10 mouse cellular contexts compared by ENCODE assay signal in the genomic region with DNA sequence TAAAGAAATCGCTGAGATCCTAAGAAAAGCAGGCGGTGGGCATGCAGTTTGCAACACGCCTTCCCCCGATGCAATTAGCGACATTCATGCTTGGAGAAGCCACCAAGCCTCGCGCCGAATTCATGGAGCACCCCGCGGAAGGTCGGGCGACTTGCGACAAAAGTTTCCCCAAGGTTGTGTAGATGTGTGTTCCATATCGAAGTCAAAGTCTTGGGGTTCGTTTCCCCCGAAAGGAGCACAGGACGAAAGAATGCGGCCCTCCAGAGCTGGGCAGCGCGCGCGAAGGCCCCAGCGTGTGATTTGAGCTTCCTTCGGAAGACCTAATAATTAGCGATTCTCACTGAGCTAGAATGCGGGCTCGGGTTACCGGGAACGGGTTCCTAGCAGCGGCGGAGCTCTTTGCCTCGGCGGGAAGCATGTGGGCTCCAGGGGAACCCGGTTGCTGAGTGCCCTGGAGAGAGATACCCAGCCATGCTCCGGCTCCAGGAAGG. TPM values are rescaled to one million over a fixed set of nuclear protein-coding genes. Genes with fewer than 3 reads are reported as not detected.
DNase-seq lines count a peak whose midpoint lies in the region; ATAC-seq and TF ChIP-seq lines count a peak whose summit lies in the region.
"Had no signal": no experiment of that assay in that cellular context is flagged by ENCODE, and none has a peak within 500 bp of the region (broad histone marks: within the 10 kb centered on the region; RNA-seq: fewer than 3 reads in every experiment).

No protein-coding gene starts in this region.

- under 1% methylated on average over 35 of the region's 35 CpGs for WGBS in heart, embryonic 13.5 days
- under 1% methylated on average over 35 of the region's 35 CpGs for WGBS in hindbrain, embryonic 10.5 days
- under 1% methylated on average over 35 of the region's 35 CpGs for WGBS in midbrain, postnatal 0 days

- no peak for ATAC-seq in heart, embryonic 13.5 days (ENCODE audit: extremely low read depth, insufficient number of reproducible peaks, low FRiP score, low TSS enrichment)
- ATAC-seq in midbrain, postnatal 0 days (ENCODE audit: low FRiP score) = no peak

- peaks cover 100% of the 10 kb centered on the region for H3K27me3 ChIP-seq in heart, embryonic 13.5 days (replicated peaks)
- H3K27me3 ChIP-seq in hindbrain, embryonic 10.5 days (ENCODE audit: insufficient read depth, poor library complexity, severe bottlenecking) = peaks cover 100% of the 10 kb centered on the region
- H3K27me3 ChIP-seq in midbrain, postnatal 0 days (ENCODE audit: insufficient read depth, low read length) = peaks cover 91% of the 10 kb centered on the region

- H3K4me3 ChIP-seq in heart, embryonic 13.5 days = peak overlapping the region; percentile 23; the same call in 1 of the 2 replicates
- peak overlapping the region; percentile 46 for H3K4me3 ChIP-seq in hindbrain, embryonic 10.5 days
- peak overlapping the region; percentile 12 for H3K4me3 ChIP-seq in midbrain, postnatal 0 days (ENCODE audit: low read depth, low read length)
- H3K4me3 ChIP-seq: heart, adult 2 months had no signal

- no peaks in the 10 kb centered on the region for H3K9me3 ChIP-seq in heart, embryonic 13.5 days
- H3K9me3 ChIP-seq in hindbrain, embryonic 10.5 days = no peaks in the 10 kb centered on the region
- no peaks in the 10 kb centered on the region for H3K9me3 ChIP-seq in midbrain, postnatal 0 days (ENCODE audit: low read length)

- no peak for DNase-seq in heart, adult 9 months (ENCODE audit: low spot score in 2 of 2)
- DNase-seq in cerebellum, adult 9-10 months = peak; percentile 57
- DNase-seq in hindbrain, embryonic 10.5 days (ENCODE audit: low spot score) = peak; percentile 60
- no peak for DNase-seq in midbrain, postnatal 0 days (ENCODE audit: low spot score)
- DNase-seq in ovary, adult 18-20 months (ENCODE audit: low spot score) = no peak
- no peak for DNase-seq in adrenal gland, postnatal 14 days
- DNase-seq in lung, postnatal 4 days = no peak
- DNase-seq: lung, embryonic 14.5 days had no signal

- no peaks in the 10 kb centered on the region for H3K36me3 ChIP-seq in heart, embryonic 13.5 days
- H3K36me3 ChIP-seq in hindbrain, embryonic 10.5 days = no peaks in the 10 kb centered on the region
- no peaks in the 10 kb centered on the region for H3K36me3 ChIP-seq in midbrain, postnatal 0 days (ENCODE audit: insufficient read depth, low read length)

- H3K9ac ChIP-seq in heart, embryonic 13.5 days = no peak overlapping the region
- no peak overlapping the region for H3K9ac ChIP-seq in midbrain, postnatal 0 days (replicated peaks; ENCODE audit: low read length, poor library complexity, severe bottlenecking)
- H3K9ac ChIP-seq: lung, embryonic 14.5 days had no signal

- no peak for TF ChIP-seq CTCF in midbrain, postnatal 0 days (IDR thresholded peaks at IDR 0.05)

- H3K4me1 ChIP-seq in heart, embryonic 13.5 days = peaks cover 33% of the 10 kb centered on the region
- H3K4me1 ChIP-seq in hindbrain, embryonic 10.5 days (replicated peaks) = peaks cover 73% of the 10 kb centered on the region
- no peaks in the 10 kb centered on the region for H3K4me1 ChIP-seq in midbrain, postnatal 0 days (ENCODE audit: insufficient read depth, low read length)

- H3K4me2 ChIP-seq in heart, embryonic 13.5 days = peak overlapping the region; percentile 35; the same call in 1 of the 2 replicates
- H3K4me2 ChIP-seq in midbrain, postnatal 0 days (ENCODE audit: low read depth, low read length, poor library complexity, severe bottlenecking) = no peak overlapping the region
- H3K4me2 ChIP-seq: lung, embryonic 14.5 days had no signal

- H3K27ac ChIP-seq in heart, embryonic 13.5 days (replicated peaks) = no peak overlapping the region
- peak overlapping the region; percentile 64; the same call in 1 of the 2 replicates for H3K27ac ChIP-seq in hindbrain, embryonic 10.5 days
- H3K27ac ChIP-seq in midbrain, postnatal 0 days (ENCODE audit: low read depth, low read length) = no peak overlapping the region
- H3K27ac ChIP-seq: heart, adult 2 months had no signal

RNA-seq across cellular contexts. Expression of a gene that starts 0.7 kb away (rescaled TPM):
- polyA plus RNA-seq in heart, embryonic 13.5 days (2015; fragmentation: Nextera tagmentation; extraction: Ambion mirVana) = 0.09 and 0.19 TPM in 2 replicates
- 24.7 and 27.0 TPM in 2 replicates for polyA plus RNA-seq in hindbrain, embryonic 10.5 days (2016; fragmentation: Nextera tagmentation; extraction: Ambion mirVana)
- total RNA-seq in midbrain, postnatal 0 days (2014; rRNA removed) = 15.4 and 27.1 TPM in 2 replicates
- polyA plus RNA-seq in midbrain, postnatal 0 days (2015; fragmentation: Nextera tagmentation; extraction: Ambion mirVana) = 6.9 and 11.3 TPM in 2 replicates
- 0.83 TPM in 1 of 2 replicates, not detected in the other for total RNA-seq in adrenal gland, postnatal 14 days (2021)
- total RNA-seq: heart, adult 2 months had no signal
- polyA plus RNA-seq: heart, adult 2 months; lung, embryonic 14.5 days had no signal

Comparison
In these comparisons a context has a peak if more than half of its experiments do, and no peak if none do; other contexts are left out.
1. DNase-seq: peak in cerebellum, adult 9-10 months (single experiment) and hindbrain, embryonic 10.5 days (single experiment); none in heart, adult 9 months (0 of 2), midbrain, postnatal 0 days (single experiment), ovary, adult 18-20 months (single experiment), adrenal gland, postnatal 14 days (single experiment) and lung, postnatal 4 days (0 of 2).
2. Peak in every context shown above with its lines, with median percentiles within 50 percentile points of each other: H3K4me3 ChIP-seq.